Mouse (Mus musculus) MEL (cell line): ENCODE data around the gene Oaz1. TPM values are rescaled to one million over a fixed set of nuclear protein-coding genes. Genes with fewer than 3 reads are reported as not detected.

Source experiments
- DNase-seq: peaks from one replicate; pipeline ENCODE4 v3.0.0; 2011; ENCODE audit warnings: low read depth, low spot score
- H3K27ac ChIP-seq: 2 replicates; pipeline ENCODE4 v1.5.1; 2012; ENCODE audit warnings: low read depth, mild to moderate bottlenecking, control low read depth, low read length, moderate library complexity; ENCODE audit not compliant: control insufficient read depth
- H3K27me3 ChIP-seq, 2 experiments: fragments of 150-350 bp in 1 of 2; sonication (generic) in 1 of 2; 2 replicates each; pipeline ENCODE4 v1.6.1; 2012; ENCODE audit warnings: low read length in 2 of 2, mild to moderate bottlenecking in 2 of 2, improper control_type of control experiment in 1 of 2, moderate library complexity in 1 of 2; ENCODE audit not compliant: insufficient read depth in 2 of 2, control insufficient read depth in 1 of 2
- H3K36me3 ChIP-seq, 2 experiments: 2 replicates each; pipeline ENCODE4 v1.6.1; 2012 to 2014; ENCODE audit warnings: low read length in 2 of 2, improper control_type of control experiment in 1 of 2, inconsistent platforms in 1 of 2, mild to moderate bottlenecking in 1 of 2; ENCODE audit not compliant: insufficient read depth in 2 of 2, control insufficient read depth in 1 of 2
- H3K4me1 ChIP-seq, 2 experiments: fragments of 150-350 bp in 1 of 2; sonication (generic) in 1 of 2; 2 replicates each; pipeline ENCODE4 v1.6.1; 2012; ENCODE audit warnings: low read length in 2 of 2, improper control_type of control experiment in 1 of 2, mild to moderate bottlenecking in 1 of 2; ENCODE audit not compliant: insufficient read depth in 2 of 2, control insufficient read depth in 1 of 2
- H3K4me3 ChIP-seq, 2 experiments: fragments of 150-350 bp in 1 of 2; sonication (generic) in 1 of 2; 2 replicates each; pipeline ENCODE4 v1.5.1; 2012; ENCODE audit warnings: low read depth in 2 of 2, low read length in 2 of 2, mild to moderate bottlenecking in 2 of 2, moderate library complexity in 2 of 2, control low read depth in 1 of 2, improper control_type of control experiment in 1 of 2; ENCODE audit not compliant: control insufficient read depth in 1 of 2, insufficient read depth in 1 of 2
- H3K79me2 ChIP-seq: 2 replicates; pipeline ENCODE4 v1.6.1; 2012; ENCODE audit warnings: mild to moderate bottlenecking, low read length, moderate library complexity; ENCODE audit not compliant: control insufficient read depth, poor library complexity, insufficient read depth
- H3K9ac ChIP-seq: 2 replicates; pipeline ENCODE4 v1.6.1; 2012; ENCODE audit warnings: low read depth, mild to moderate bottlenecking, control low read depth, low read length, moderate library complexity; ENCODE audit not compliant: control insufficient read depth, poor library complexity, severe bottlenecking
- H3K9me3 ChIP-seq: fragments of 150-350 bp; sonication (generic); replicated peaks from 2 replicates; pipeline ENCODE4 v1.6.1; 2012; ENCODE audit warnings: mild to moderate bottlenecking, low read length, improper control_type of control experiment, moderate library complexity; ENCODE audit not compliant: insufficient read depth
- BHLHE40 ChIP-seq: IDR thresholded peaks from 2 replicates; pipeline ENCODE4 v1.6.1; 2012; ENCODE audit warnings: low read depth, mild to moderate bottlenecking, inconsistent platforms, low read length, improper control_type of control experiment, borderline replicate concordance
- CHD1 ChIP-seq: IDR thresholded peaks from 2 replicates; pipeline ENCODE4 v1.6.1; 2012; ENCODE audit warnings: low read depth, mild to moderate bottlenecking, inconsistent platforms, low read length, improper control_type of control experiment
- CHD2 ChIP-seq: IDR thresholded peaks from 2 replicates; pipeline ENCODE4 v1.6.1; 2011; ENCODE audit warnings: low read length, improper control_type of control experiment
- CTCF ChIP-seq, 3 experiments: IDR thresholded peaks in 2 of 3; conservative IDR thresholded peaks in 1 of 3; 2 replicates each; pipeline ENCODE4 v1.5.1; 2011 to 2012; ENCODE audit warnings: low read length in 3 of 3, low read depth in 2 of 3, mild to moderate bottlenecking in 2 of 3, improper control_type of control experiment in 1 of 3, inconsistent platforms in 1 of 3, mixed read lengths in 1 of 3, moderate library complexity in 1 of 3; ENCODE audit not compliant: control insufficient read depth in 1 of 3, insufficient read depth in 1 of 3, poor library complexity in 1 of 3, severe bottlenecking in 1 of 3
- ELF1 ChIP-seq: IDR thresholded peaks from 2 replicates; pipeline ENCODE4 v1.6.1; 2014; ENCODE audit warnings: low read depth, mild to moderate bottlenecking, inconsistent platforms, low read length, improper control_type of control experiment, moderate library complexity
- ETS1 ChIP-seq: IDR thresholded peaks from 2 replicates; pipeline ENCODE4 v1.6.1; 2012; ENCODE audit warnings: low read depth, mild to moderate bottlenecking, inconsistent platforms, low read length, improper control_type of control experiment, moderate library complexity
- MAX ChIP-seq: IDR thresholded peaks from 2 replicates; pipeline ENCODE4 v1.6.1; 2011; ENCODE audit warnings: low read length, improper control_type of control experiment
- MAZ ChIP-seq: IDR thresholded peaks from 2 replicates; pipeline ENCODE4 v1.6.1; 2012; ENCODE audit warnings: low read depth, mild to moderate bottlenecking, inconsistent platforms, low read length, improper control_type of control experiment
- MYC ChIP-seq: IDR thresholded peaks from 2 replicates; pipeline ENCODE4 v1.6.1; 2011; ENCODE audit warnings: low read depth, mild to moderate bottlenecking, low read length, improper control_type of control experiment, moderate library complexity
- RAD21 ChIP-seq: IDR thresholded peaks from 2 replicates; pipeline ENCODE4 v1.6.1; 2011; ENCODE audit warnings: mild to moderate bottlenecking, low read depth, low read length, improper control_type of control experiment
- TBP ChIP-seq: IDR thresholded peaks from 2 replicates; pipeline ENCODE4 v1.8.0; 2011; ENCODE audit warnings: low read depth, low read length, improper control_type of control experiment
- UBTF ChIP-seq: IDR thresholded peaks from 2 replicates; pipeline ENCODE4 v1.6.1; 2012; ENCODE audit warnings: low read depth, mild to moderate bottlenecking, inconsistent platforms, low read length, improper control_type of control experiment, moderate library complexity, borderline replicate concordance; ENCODE audit not compliant: insufficient read depth
- ZC3H11A ChIP-seq: IDR thresholded peaks from 2 replicates; pipeline ENCODE4 v1.6.1; 2012; ENCODE audit warnings: low read depth, mild to moderate bottlenecking, inconsistent platforms, low read length, improper control_type of control experiment
- ZKSCAN1 ChIP-seq: IDR thresholded peaks from 2 replicates; pipeline ENCODE4 v1.6.1; 2012; ENCODE audit warnings: low read depth, mild to moderate bottlenecking, inconsistent platforms, low read length, improper control_type of control experiment, moderate library complexity
- ZNF384 ChIP-seq: IDR thresholded peaks from 2 replicates; pipeline ENCODE4 v1.6.1; 2012; ENCODE audit warnings: low read depth, mild to moderate bottlenecking, inconsistent platforms, low read length, improper control_type of control experiment
- polyA plus RNA-seq, 2 experiments: library from polyadenylated mRNA; stranded (reverse) in 1 of 2; unstranded in 1 of 2; fragments of >175 nt in 1 of 2; fragments of >200 nt in 1 of 2; gene quantifications; 2 replicates each; pipeline versions ENCODE4 v1.2.1 to v1.2.4; 2012; ENCODE audit warnings: low replicate concordance in 2 of 2, low read depth in 1 of 2; ENCODE audit not compliant: insufficient read length in 2 of 2, insufficient read depth in 1 of 2, missing spikeins in 1 of 2
- total RNA-seq: library from RNA; depleted of rRNA; stranded (reverse); fragments of 300-350 nt; gene quantifications from 2 replicates; pipeline ENCODE4 v1.2.3, GENCODE M21; 2012

The Oaz1 gene
- total and polyA plus RNA-seq, 3 experiments: 983 to 1,528 TPM; not detected in 1

DNA sequence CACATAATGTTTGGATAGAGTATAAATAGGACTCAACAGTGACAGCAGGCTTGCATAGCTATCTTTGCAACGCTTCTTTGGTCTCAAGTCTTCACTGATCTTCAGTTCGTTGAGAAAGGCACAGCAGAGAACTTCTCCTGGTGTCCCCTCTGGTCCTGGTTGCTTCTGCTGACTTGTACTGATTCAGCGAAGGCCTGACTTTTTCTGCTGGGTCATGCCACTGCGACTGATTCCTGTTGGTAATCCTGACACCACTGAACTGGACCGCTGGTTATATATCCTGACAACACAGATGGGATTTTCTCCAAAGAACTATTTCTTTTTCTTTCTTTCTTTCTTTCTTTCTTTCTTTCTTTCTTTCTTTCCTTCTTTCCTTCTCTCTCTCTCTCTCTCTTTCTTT is 3.9 kb upstream of the Oaz1 start:
- no peak for TF ChIP-seq RAD21
- TF ChIP-seq TBP: no peak
- no peak for TF ChIP-seq MYC
- TF ChIP-seq MAZ: no peak
- TF ChIP-seq UBTF: no peak
- TF ChIP-seq BHLHE40: no peak
- peak overlapping the region; percentile 9 to 44; a peak in 3 of 4 replicates for H3K4me3 ChIP-seq
- no peaks in the 10 kb centered on the region for H3K27me3 ChIP-seq
- peak overlapping the region; percentile 35 for H3K27ac ChIP-seq
- no peaks in the 10 kb centered on the region for H3K9me3 ChIP-seq
- H3K79me2 ChIP-seq: peaks cover 9% of the 10 kb centered on the region
- H3K9ac ChIP-seq: peak overlapping the region; percentile 42
- DNase-seq: no peak
- H3K4me1 ChIP-seq: peaks cover 7 to 23% of the 10 kb centered on the region in 2 experiments
- peaks cover 0 to 16% of the 10 kb centered on the region in 2 experiments; a peak in 2 of 4 replicates for H3K36me3 ChIP-seq

DNA sequence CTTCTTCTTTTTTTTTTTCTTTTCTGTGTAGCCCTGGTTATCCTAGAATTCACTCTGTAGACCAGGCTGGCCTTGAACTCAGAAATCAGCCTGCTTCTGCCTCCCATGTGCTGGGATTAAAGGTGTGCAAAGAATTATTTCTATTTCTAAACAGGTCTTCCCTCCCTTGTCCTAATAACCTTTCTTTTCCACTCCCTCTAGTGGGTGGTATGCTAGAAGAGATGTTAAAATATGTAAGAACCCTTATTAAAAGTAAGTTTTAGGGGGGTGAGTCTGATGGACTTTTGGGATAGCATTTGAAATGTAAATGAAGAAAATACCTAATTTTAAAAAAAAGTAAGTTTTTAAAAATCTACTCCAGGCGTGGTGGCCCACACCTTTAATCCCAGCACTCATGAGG is 3.1 kb upstream of the Oaz1 start:
- Histone ChIP-seq H3K4me1 (peaks cover 7 to 26% of the 10 kb centered on the region in 2 experiments), H3K27ac (no peak overlapping the region), H3K79me2 (peaks cover 17% of the 10 kb centered on the region), H3K9me3 (no peaks in the 10 kb centered on the region), H3K36me3 (peaks cover 0 to 20% of the 10 kb centered on the region in 2 experiments; a peak in 2 of 4 replicates), H3K4me3 (no peak overlapping the region), H3K27me3 (no peaks in the 10 kb centered on the region), H3K9ac (no peak overlapping the region)
- TF ChIP-seq ETS1: no peak
- TF ChIP-seq CHD2: no peak
- TF ChIP-seq ELF1: no peak
- TF ChIP-seq ZNF384: no peak
- no peak for TF ChIP-seq ZKSCAN1
- TF ChIP-seq ZC3H11A: no peak
- 0 out of 2 replicates have a peak, but pooled peaks have one; percentile 18 for TF ChIP-seq CHD1
- 0 out of 6 replicates have a peak, but pooled peaks of 1 of the 3 experiments have one; percentile 6 for TF ChIP-seq CTCF (IDR thresholded peaks at IDR 0.05 in 2 of 3, conservative IDR thresholded peaks at IDR 0.05 in 1 of 3; ENCODE audit: control insufficient read depth in 1 of 3, insufficient read depth in 1 of 3, low read depth in 2 of 3, low read length in 3 of 3, poor library complexity in 1 of 3, severe bottlenecking in 1 of 3)
- TF ChIP-seq MAX: no peak
- DNase-seq: no peak
